Mouse (Mus musculus) neutrophil, adult 59 days (primary cell): ENCODE measurements around the gene Zbtb7b. TPM values are rescaled to one million over a fixed set of nuclear protein-coding genes. Genes with fewer than 3 reads are reported as not detected.

Experiments
- total RNA-seq, 2 experiments: library from RNA; stranded (reverse); gene quantifications; 1 replicate in 1 of 2; 2 replicates in 1 of 2; pipeline ENCODE4 v1.2.4; 2023

The Zbtb7b gene
- 100 to 1,000 TPM; 134 to 142 TPM for total RNA-seq

DNA sequence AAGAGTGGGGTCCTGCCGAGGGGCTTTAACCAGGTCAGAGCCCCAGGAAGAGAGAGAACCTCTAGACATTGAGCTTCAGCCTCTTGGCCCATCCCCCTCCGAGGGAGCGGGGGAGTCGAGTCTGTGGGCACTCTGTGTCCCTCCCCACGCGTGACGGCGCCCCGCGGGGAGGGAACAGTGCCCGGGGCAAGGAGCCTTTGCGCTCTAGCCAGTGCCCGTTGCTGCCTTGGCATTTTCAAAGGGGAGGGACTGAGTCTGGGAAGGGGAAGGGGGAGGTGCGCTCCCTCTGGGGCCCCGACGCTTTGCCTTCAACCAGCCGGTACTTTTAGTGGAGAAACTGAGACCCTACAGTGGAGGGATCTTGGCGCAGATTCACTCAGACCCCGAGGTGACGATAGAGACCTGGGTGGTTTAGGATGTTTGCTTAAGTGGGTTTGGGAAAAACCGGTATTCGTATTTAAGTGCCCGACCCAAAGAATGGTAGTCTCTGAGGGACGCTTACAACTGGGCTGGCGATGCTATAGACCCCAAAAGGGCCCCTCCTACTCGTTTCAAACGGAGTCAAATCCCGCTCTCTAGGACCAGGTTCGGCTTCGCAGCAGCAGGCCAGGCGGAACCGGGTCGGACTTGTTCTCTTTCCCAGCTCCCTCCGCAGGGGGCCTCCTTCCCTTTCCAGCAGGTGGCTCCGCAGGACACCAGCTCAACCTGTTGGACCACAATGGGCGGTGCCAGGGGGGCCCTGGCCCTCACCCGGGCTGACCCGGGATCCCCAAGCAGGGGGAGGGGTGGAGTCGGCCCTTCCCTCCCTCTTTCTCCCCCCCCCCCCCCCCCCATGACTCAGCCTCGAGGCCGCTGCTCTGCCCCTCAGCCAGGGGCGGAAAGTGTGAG is at the start of gene Zbtb7b:
Gene Zbtb7b (minus strand): TSS at position 771 of the 888 bp plus-strand sequence.

DNA sequence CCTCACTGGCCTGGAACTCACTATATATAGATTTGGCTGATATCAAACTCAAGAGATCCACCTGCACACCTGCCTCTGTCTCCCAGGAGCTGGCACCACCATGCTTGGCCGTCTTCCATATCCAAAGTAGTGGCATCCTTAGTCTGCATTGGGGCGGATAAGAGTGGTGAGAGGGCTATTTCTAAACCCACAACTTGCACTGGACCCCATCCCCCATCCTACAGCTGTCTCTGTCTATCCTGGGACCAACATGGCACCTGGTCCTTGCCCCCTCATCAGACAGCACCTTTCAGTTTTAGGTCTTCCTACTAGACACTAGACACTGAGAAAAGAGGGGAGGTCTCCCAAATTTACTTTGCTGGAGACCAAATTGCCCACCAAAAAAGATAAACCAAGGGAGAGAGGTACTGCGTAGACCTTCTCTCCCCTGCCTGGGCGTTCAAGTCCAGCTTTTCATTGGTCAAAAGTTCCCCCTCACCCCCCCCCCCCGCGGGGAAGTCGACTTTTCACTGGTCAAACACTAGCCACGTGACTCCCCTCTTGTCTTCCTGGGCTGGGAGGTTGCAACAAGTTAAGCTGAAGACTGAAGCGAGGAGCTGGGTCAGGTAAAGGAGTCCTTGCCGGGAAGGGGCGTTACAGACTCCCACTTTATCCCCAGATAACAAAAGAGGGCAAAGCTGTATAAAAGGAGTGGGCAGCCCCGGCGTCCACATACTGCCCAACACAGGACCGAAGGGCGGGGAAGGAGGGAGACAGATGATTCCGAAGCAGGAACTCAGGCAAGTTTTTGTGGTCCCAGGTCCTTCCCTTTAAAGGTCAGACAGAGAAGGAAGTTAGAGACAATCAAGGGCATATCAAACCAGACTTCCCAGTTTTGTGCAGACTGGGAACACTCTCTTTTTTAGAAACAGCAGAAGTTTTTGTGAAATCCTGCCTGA is 41.9 kb upstream of the Zbtb7b start, which contains the start of gene Pbxip1:
Gene Pbxip1 (plus strand): TSS at position 531 of the 938 bp plus-strand sequence.

DNA sequence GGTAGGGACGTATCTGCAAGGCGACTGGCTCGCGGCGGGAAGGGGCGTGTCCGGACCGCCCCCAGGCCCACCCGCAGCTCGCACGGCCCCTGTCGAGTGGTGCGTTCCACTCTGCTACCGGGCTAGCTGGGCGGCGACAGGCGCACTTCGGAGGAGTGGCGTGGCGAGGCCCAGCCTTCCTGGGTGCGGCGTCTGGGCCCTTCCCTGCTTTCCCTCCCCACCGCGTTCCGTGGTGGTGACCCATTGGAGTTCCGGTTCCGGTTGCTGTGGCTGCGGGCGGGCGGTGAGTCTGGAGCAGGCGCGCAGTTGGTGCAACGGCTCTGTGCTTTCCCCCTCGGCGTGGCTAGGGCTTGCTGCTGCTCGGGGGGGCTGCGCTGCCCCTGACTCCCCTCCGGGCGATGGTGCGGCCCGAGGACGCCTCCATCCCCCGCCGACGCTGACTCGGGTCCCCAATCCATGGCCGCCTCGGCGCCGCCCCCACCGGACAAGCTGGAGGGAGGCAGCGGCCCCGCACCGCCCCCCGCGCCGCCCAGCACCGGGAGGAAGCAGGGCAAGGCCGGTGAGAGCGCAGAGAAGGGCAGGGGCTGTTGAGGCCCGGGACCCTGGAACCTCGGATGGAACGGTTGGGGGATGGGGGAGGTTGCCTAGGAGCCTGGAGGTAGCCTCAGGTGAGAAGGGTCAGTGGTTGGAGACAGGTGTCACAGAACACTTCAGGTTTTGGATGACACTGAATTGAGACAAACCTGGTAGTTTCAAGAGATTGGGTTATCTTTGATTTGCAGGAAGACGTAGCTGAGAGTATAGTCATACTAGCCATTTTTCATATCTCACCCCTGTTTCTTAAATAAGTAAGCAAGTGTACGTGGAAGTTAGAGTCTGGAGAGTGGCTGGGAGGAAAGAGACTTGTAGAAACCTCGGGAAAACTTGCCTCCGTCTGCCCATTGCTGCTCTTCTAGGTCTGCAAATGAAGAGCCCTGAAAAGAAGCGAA is 35.9 kb upstream of the Zbtb7b start, which contains the start of gene Pygo2:
Gene Pygo2 (plus strand): TSS at position 44 of the 989 bp plus-strand sequence.

DNA sequence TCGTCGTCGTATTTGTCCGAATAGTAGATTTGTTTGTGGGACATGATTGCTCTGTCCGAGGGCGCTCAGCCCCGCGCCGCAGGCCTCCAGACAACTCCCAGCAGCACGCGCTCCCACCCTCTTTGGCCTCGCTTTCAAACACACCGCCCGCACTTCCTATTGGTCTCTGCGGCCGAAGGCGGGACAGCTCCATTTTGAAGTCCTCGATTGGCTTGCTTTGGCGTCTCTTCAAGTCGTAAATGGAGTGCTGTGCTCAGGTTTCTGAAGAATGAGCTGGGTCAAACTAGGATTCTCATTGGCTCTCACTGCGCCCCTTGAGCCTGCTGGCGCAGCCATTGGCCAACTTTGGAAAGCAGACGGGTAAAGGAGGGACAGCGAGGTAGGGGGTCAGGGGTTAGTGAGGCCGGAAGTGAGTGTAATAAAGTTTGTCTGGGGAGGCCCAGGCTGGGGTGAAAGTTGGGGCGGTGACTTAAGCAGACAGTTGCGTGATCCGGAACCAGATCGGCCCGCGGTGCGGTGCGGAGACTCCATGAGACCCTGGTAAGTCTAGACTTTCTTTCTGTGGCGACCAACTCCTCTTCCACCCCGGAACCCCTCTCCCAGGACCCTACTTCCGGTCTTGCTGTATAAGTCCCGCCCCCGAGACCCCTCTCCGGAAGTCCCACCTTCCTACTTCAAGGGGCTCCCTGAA is 23.7 kb upstream of the Zbtb7b start, which contains the start of the genes Cks1b and Shc1:
Gene Cks1b (minus strand): TSS at position 214 of the 691 bp plus-strand sequence.
Gene Shc1 (plus strand): TSS at position 274 of the 691 bp plus-strand sequence.

DNA sequence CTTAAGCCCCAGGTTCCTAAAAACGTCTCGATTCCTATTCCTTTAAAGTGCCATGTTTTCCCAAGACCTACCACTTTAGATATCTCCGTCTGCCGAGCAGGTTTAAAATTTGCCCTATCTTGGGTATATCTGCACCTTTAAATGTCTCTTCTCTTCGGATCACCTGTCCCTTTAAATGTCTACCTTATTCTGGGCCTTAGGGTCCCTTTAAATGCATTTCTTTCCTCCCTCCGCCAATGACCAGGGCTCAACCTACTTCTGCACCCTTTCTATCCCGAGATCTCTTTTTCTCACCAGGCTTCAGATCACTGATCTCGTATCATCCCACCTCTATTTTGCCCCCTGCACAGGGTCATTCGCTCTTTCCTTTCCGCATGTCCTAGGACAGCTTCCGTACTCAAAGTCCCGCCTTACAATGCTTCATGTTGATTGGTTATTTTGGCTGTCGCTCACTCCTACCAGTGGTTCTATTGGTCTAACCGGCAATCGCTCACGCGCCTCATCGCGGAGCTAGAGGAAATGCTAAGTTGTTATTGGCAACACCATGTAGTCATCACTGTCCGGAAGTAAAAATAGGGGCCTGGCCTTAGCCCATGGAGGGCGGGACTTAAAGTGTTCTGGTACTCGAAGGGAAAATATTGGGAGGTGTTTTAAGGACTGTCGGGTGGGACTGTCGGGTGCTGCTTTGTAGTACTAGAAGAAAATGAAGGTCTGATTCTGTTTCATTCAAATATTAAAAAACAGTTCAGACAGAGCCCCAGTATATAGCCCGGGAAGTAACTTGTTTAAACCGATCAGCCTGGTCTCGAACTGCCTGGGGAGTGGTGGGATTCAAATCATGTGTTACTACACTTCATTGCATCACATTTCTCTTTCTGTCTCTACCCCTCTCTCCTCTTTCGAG is 17.2 kb upstream of the Zbtb7b start, which contains the start of gene Flad1:
Gene Flad1 (minus strand): TSS at position 381 of the 904 bp plus-strand sequence.

DNA sequence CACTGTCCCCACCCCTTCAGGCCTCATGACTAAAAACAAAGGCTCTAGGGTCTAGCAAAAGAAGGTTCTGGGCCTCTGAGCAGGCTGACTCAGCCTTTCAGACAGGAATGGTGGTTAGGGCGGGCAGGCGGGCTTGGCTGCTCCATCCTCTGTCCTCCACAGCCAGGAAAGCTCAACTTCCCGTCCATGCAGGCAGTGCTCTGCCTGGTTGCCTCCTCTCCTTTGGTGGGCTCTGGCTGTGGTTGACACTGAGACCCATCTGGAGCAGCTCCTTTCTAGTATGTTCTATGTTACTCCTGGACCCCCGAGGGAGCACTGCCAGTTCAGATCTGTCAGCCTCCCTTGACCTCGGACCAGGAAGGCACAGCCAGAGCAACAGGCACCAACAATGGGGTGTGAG is 8.1 kb upstream of the Zbtb7b start, which contains the start of gene Lenep:
Gene Lenep (minus strand): TSS at position 101 of the 400 bp plus-strand sequence.

DNA sequence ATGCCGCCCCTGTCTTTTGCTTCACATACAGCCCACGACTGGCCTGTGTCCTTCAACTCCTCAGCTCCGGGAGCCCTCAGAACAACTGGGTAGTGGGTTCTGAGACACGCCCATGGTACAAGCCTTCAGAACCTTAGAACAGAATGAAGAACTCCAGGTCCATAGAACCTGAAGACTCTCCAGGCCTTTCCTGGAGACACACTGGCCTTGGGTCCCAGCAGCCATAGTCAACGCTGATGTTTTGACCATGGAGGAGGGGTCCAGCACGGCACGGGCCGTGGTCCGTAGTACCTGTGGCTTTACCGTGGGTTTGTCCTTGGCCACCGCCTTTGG is 29.5 kb downstream of the Zbtb7b start, which contains the start of gene Dcst1:
Gene Dcst1 (minus strand): TSS at position 101 of the 333 bp plus-strand sequence.

DNA sequence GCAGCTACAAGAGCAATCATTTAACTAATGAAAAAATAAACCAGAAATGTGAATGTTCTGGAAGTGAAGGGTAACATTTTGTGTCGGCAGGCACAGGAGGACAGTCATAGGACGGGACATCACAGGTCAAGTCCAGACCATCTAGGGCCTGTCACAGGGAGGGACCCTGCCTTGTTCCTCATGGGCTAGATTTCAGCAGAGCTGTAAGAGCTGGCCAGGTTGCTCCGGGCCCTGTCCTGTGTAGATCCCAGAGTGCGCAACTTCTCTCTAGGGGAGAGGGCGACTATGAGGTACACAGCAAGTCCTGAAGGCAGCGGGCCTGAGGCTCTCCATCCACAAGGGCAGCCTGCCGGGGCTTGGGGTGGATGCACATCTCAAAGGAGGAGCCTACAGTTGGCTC is 32.9 kb downstream of the Zbtb7b start, which contains the start of gene Dcst2:
Gene Dcst2 (plus strand): TSS at position 301 of the 400 bp plus-strand sequence.

DNA sequence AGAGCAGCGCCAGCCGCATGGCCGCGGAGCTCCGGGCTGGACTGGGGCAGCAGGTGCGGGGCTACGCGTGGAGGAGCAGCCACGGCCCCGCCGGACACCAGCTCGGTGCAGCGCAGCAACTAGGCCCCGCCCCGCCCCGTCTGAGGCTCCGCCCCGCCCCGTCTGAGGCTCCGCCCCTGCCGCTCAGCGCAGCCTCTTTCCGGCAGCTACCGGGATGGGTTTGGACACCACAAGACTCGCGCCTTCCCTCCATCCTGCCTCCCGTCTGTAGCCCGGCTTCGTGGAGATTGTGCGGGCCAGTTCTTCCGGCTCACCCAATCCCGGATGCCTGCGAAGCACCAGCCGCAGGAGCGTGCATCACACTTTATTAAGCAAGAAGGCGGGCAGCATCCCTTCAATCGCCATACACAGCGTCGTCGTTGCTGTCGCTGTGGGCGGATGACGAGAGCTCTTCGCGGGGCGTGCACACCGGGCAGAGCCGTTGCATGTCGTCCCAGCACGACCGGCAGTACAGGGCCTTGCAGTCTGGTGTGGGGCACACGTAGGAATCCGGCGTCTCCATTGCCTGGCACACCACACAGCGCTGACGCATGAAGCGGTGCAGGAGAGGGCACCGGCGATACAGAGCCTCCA is 44.6 kb downstream of the Zbtb7b start, which contains the start of gene Adam15:
Gene Adam15 (minus strand): TSS at position 128 of the 633 bp plus-strand sequence.

DNA sequence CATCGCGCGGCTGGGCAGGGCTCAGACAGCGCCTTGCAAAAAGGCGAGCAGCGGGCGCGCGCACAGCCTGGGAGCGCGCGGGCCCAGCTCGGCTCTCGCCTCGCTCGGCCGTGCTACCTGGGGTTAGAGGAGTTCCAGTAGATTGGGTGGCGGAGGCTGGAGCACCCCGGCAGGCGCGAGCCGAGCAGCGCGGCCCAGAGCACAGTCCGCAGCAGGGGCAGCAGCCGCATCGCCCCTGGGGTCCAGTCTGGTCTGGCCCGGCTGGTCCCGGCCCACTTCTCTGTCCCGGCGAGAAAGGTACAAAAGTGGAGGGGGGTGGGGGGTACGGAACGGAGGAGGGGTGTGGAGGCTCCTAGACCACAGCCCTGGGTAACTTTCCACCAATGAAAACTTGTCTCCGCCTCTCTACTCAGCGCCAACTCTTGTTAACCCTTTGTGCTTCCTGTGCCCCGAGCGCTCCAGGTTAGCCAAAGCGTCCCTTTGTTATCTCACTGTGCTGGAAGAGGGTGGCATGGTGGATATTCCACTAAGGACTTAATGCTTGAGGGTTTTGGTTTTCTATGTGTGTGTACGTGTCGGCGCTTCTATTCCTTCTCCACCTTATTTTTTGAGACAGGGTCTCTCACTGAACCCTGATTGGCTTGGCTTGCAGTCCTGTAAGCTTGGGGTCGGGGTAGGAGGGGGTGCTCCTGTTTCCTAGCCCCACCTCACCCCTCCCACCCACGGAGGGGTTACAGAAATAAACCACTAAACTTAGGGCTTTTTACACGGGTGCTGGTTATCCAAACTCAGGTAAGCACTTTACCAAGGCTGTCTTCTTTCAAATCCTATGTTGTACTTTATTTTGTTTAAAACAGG is 56.6 kb downstream of the Zbtb7b start, which contains the start of gene Efna4:
Gene Efna4 (minus strand): TSS at position 308 of the 858 bp plus-strand sequence.

Other genes starting within 250 kb of the Zbtb7b start
- not detected for gene Hcn3, start 234.6 kb downstream of the Zbtb7b start, total RNA-seq
- 10 to 100 TPM; 46.4 to 68.4 TPM for gene Clk2, start 230.0 kb downstream of the Zbtb7b start, total RNA-seq
- gene Scamp3, start 217.3 kb downstream of the Zbtb7b start, total RNA-seq: 10 to 100 TPM; 43.8 to 48.0 TPM
- gene Fam189b, start 211.6 kb downstream of the Zbtb7b start, total RNA-seq: 1 to 10 TPM; 6.2 to 8.9 TPM
- 10 to 100 TPM; 62.4 to 71.4 TPM for gene Gba, start 191.8 kb downstream of the Zbtb7b start, total RNA-seq
- gene Thbs3, start 179.6 kb downstream of the Zbtb7b start, total RNA-seq: 1 to 10 TPM in 1 of 2 experiments, under 1 TPM in 1; 0.38 to 1.1 TPM
- 10 to 100 TPM; 51.2 to 53.3 TPM for gene Mtx1, start 167.7 kb downstream of the Zbtb7b start, total RNA-seq
- gene Muc1, start 165.7 kb downstream of the Zbtb7b start, total RNA-seq: not detected
- gene Krtcap2, start 148.8 kb downstream of the Zbtb7b start, total RNA-seq: 10 to 100 TPM; 58.9 to 75.6 TPM
- gene Trim46, start 148.5 kb downstream of the Zbtb7b start, total RNA-seq: under 1 TPM; 0.53 to 0.69 TPM
- 10 to 100 TPM; 35.3 to 45.6 TPM for gene Dpm3, start 135.4 kb downstream of the Zbtb7b start, total RNA-seq
- gene Slc50a1, start 124.2 kb downstream of the Zbtb7b start, total RNA-seq: 10 to 100 TPM; 18.8 to 21.5 TPM
- not detected for gene Efna1, start 113.6 kb downstream of the Zbtb7b start, total RNA-seq
- gene Efna3, start 71.8 kb downstream of the Zbtb7b start, total RNA-seq: not detected
- gene Efna4, start 56.7 kb downstream of the Zbtb7b start, total RNA-seq: not detected
- gene Adam15, start 44.8 kb downstream of the Zbtb7b start, total RNA-seq: 100 to 1,000 TPM; 120 to 129 TPM
- not detected for gene Dcst2, start 32.8 kb downstream of the Zbtb7b start, total RNA-seq
- not detected for gene Dcst1, start 29.5 kb downstream of the Zbtb7b start, total RNA-seq
- under 1 TPM in 1 of 2 experiments, not detected in 1; 0.87 TPM for gene Lenep, start 8.0 kb upstream of the Zbtb7b start, total RNA-seq
- gene Flad1, start 17.1 kb upstream of the Zbtb7b start, total RNA-seq: 10 to 100 TPM; 14.4 to 16.8 TPM
- 10 to 100 TPM; 42.6 to 51.9 TPM for gene Cks1b, start 23.6 kb upstream of the Zbtb7b start, total RNA-seq
- gene Shc1, start 23.7 kb upstream of the Zbtb7b start, total RNA-seq: 100 to 1,000 TPM; 104 to 111 TPM
- gene Pygo2, start 35.4 kb upstream of the Zbtb7b start, total RNA-seq: 10 to 100 TPM; 37.1 to 39.3 TPM
- gene Pbxip1, start 41.9 kb upstream of the Zbtb7b start, total RNA-seq: 100 to 1,000 TPM; 149 to 151 TPM
- 1 to 10 TPM; 6.7 to 9.7 TPM for gene Pmvk, start 59.8 kb upstream of the Zbtb7b start, total RNA-seq
- under 1 TPM; 0.07 to 0.09 TPM for gene Kcnn3, start 125.4 kb upstream of the Zbtb7b start, total RNA-seq